ENCODE assay signal across 12 mouse cellular contexts in genomic region chr15:79414513-79414912, GRCm38 (mm10). TPM values are rescaled to one million over a fixed set of nuclear protein-coding genes. Genes with fewer than 3 reads are reported as not detected.
DNase-seq lines count a peak whose midpoint lies in the region; ATAC-seq and TF ChIP-seq lines count a peak whose summit lies in the region.
"Had no signal": no experiment of that assay in that cellular context is flagged by ENCODE, and none has a peak within 500 bp of the region (broad histone marks: within the 10 kb centered on the region; RNA-seq: fewer than 3 reads in every experiment).

No protein-coding gene starts in this region.

- no peak overlapping the region for H3K4me3 ChIP-seq in heart, embryonic 13.5 days
- peak overlapping the region; percentile 1 for H3K4me3 ChIP-seq in bone marrow, adult 2 months (replicated peaks; ENCODE audit: control insufficient read depth, low read depth, low read length)
- H3K4me3 ChIP-seq in forebrain, embryonic 16.5 days (replicated peaks; ENCODE audit: low read length), result no peak overlapping the region
- H3K4me3 ChIP-seq: midbrain, embryonic 12.5 days had no signal

- ATAC-seq in heart, embryonic 13.5 days (ENCODE audit: extremely low read depth, insufficient number of reproducible peaks, low FRiP score, low TSS enrichment), result no peak
- peak; percentile 96 for ATAC-seq in megakaryocyte, adult 5-6 weeks (ENCODE audit: poor library complexity, severe bottlenecking)
- ATAC-seq in forebrain, embryonic 16.5 days, result no peak

- no peak for DNase-seq in heart, postnatal 14 days
- peak; percentile 89 for DNase-seq in A20 (ENCODE audit: low read depth, low spot score)
- DNase-seq in ovary, postnatal 36 days (ENCODE audit: low spot score), result no peak
- no peak for DNase-seq in urinary bladder, postnatal 36 days (ENCODE audit: low spot score in 2 of 2)
- DNase-seq: adrenal gland, adult 2 months; cerebellum, adult 9-11 months; kidney, adult 8-10 months had no signal

- TF ChIP-seq CTCF in bone marrow, adult 2 months (IDR thresholded peaks at IDR 0.05; ENCODE audit: control insufficient read depth, insufficient read depth, low read length), result no peak

- H3K4me1 ChIP-seq in heart, embryonic 13.5 days, result peaks cover 9% of the 10 kb centered on the region
- peaks cover 2% of the 10 kb centered on the region for H3K4me1 ChIP-seq in bone marrow, adult 2 months (ENCODE audit: control insufficient read depth, insufficient read depth, low read length)
- no peaks in the 10 kb centered on the region for H3K4me1 ChIP-seq in forebrain, embryonic 16.5 days (replicated peaks; ENCODE audit: control insufficient read depth, insufficient read depth, low read length)
- H3K4me1 ChIP-seq: midbrain, embryonic 12.5 days had no signal

- intact Hi-C loops in heart, postnatal 14 days (cut with DNase I), result no loop called here

- peaks cover 31% of the 10 kb centered on the region for H3K36me3 ChIP-seq in heart, embryonic 13.5 days
- H3K36me3 ChIP-seq in forebrain, embryonic 16.5 days (ENCODE audit: control insufficient read depth, insufficient read depth), result peaks cover 11% of the 10 kb centered on the region

- 0 out of 2 replicates have a peak overlapping the region, but pooled peaks have one; percentile 0 for H3K27ac ChIP-seq in heart, embryonic 13.5 days (replicated peaks)
- H3K27ac ChIP-seq in bone marrow, adult 2 months (ENCODE audit: control insufficient read depth, insufficient read depth, low read depth, low read length, poor library complexity), result peak overlapping the region; percentile 55; the same call in 1 of the 2 replicates
- no peak overlapping the region for H3K27ac ChIP-seq in forebrain, embryonic 16.5 days (ENCODE audit: low read length)
- H3K27ac ChIP-seq: midbrain, embryonic 12.5 days had no signal

- 35% methylated on average over 4 of the region's 4 CpGs for WGBS in heart, embryonic 13.5 days
- WGBS in bone marrow, adult 2 months, result 3% methylated on average over 4 of the region's 4 CpGs
- 75% methylated on average over 4 of the region's 4 CpGs for WGBS in forebrain, embryonic 16.5 days

- no peak overlapping the region for H3K4me2 ChIP-seq in heart, embryonic 13.5 days
- no peak overlapping the region for H3K4me2 ChIP-seq in forebrain, embryonic 16.5 days (ENCODE audit: low read length)
- H3K4me2 ChIP-seq: midbrain, embryonic 12.5 days had no signal

- no peaks in the 10 kb centered on the region for H3K9me3 ChIP-seq in heart, embryonic 13.5 days
- H3K9me3 ChIP-seq in forebrain, embryonic 16.5 days (ENCODE audit: control insufficient read depth, low read length), result no peaks in the 10 kb centered on the region
- H3K9me3 ChIP-seq: midbrain, embryonic 12.5 days had no signal

- no peaks in the 10 kb centered on the region for H3K27me3 ChIP-seq in heart, embryonic 13.5 days (replicated peaks)
- no peaks in the 10 kb centered on the region for H3K27me3 ChIP-seq in forebrain, embryonic 16.5 days (replicated peaks; ENCODE audit: control insufficient read depth, insufficient read depth, low read length)
- H3K27me3 ChIP-seq: midbrain, embryonic 12.5 days had no signal

- no peak for TF ChIP-seq POLR2A in bone marrow, adult 2 months (IDR thresholded peaks at IDR 0.05; ENCODE audit: borderline replicate concordance, control insufficient read depth, low read depth, low read length)

- H3K9ac ChIP-seq in heart, embryonic 13.5 days, result no peak overlapping the region
- H3K9ac ChIP-seq in forebrain, embryonic 16.5 days (replicated peaks; ENCODE audit: low read depth, low read length), result no peak overlapping the region
- H3K9ac ChIP-seq: midbrain, embryonic 12.5 days had no signal

RNA-seq across cellular contexts. Expression of gene Tmem184b, which starts 11.1 kb away (rescaled TPM):
- 65.8 and 72.7 TPM in 2 replicates for polyA plus RNA-seq in heart, embryonic 13.5 days (2015; fragmentation: Nextera tagmentation; extraction: Ambion mirVana)
- total RNA-seq in heart, postnatal 14 days (2021), result 10 to 100 TPM; 52.8 to 55.6 TPM
- polyA plus RNA-seq in bone marrow, adult 2 months (2011; ENCODE audit: insufficient read depth, insufficient read length, low replicate concordance, missing spikeins), result 4.9 and 19.1 TPM in 2 replicates
- total RNA-seq in megakaryocyte, adult 5-6 weeks (2015), result 31.1 and 33.3 TPM in 2 replicates
- 10.4 and 12.2 TPM in 2 replicates for total RNA-seq in megakaryocyte, adult 5-6 weeks (2017)
- polyA plus RNA-seq in forebrain, embryonic 16.5 days (2015; fragmentation: Nextera tagmentation; extraction: Ambion mirVana), result 43.4 and 44.0 TPM in 2 replicates

RNA-seq across cellular contexts. Expression of gene Csnk1e, which starts 40.9 kb away (rescaled TPM):
- polyA plus RNA-seq in heart, embryonic 13.5 days (2015; fragmentation: Nextera tagmentation; extraction: Ambion mirVana), result 64.8 and 76.2 TPM in 2 replicates
- 10 to 100 TPM; 62.3 to 67.3 TPM for total RNA-seq in heart, postnatal 14 days (2021)
- 12.3 and 34.2 TPM in 2 replicates for polyA plus RNA-seq in bone marrow, adult 2 months (2011; ENCODE audit: insufficient read depth, insufficient read length, low replicate concordance, missing spikeins)
- total RNA-seq in megakaryocyte, adult 5-6 weeks (2015), result 33.3 and 39.4 TPM in 2 replicates
- 29.3 and 32.0 TPM in 2 replicates for total RNA-seq in megakaryocyte, adult 5-6 weeks (2017)
- 234 and 240 TPM in 2 replicates for polyA plus RNA-seq in forebrain, embryonic 16.5 days (2015; fragmentation: Nextera tagmentation; extraction: Ambion mirVana)
